Mouse (Mus musculus) MEL-GATA-1-ER (cell line): ENCODE measurements at regions not wholly inside any gene's neighbourhood (a gene's known extent, or its start where the extent isn't known, plus 50 kb on each side); places are given as distances from the start of the nearest gene placed in this dataset.
"Not testable (repeated sequence)": the region's sequence is repeated elsewhere in the genome, so short reads cannot be mapped to it uniquely, and the experiment has no call there.

Source experiments
- DNase-seq: peaks from one replicate; pipeline ENCODE4 v3.0.0-alpha.2; 2012; ENCODE audit warnings: low read depth; ENCODE audit errors: extremely low read depth

- no peak for DNase-seq
Measured at GRCm38 (mm10) chr1:140693482-140693881, 447.5 kb downstream of the Kcnt2 start.

- DNase-seq, result no peak
Measured at GRCm38 (mm10) chr1:140730189-140730588, 484.2 kb downstream of the Kcnt2 start.

- peak; percentile 46 for DNase-seq
Measured at GRCm38 (mm10) chr1:140739001-140739728, 493.2 kb downstream of the Kcnt2 start.

DNA sequence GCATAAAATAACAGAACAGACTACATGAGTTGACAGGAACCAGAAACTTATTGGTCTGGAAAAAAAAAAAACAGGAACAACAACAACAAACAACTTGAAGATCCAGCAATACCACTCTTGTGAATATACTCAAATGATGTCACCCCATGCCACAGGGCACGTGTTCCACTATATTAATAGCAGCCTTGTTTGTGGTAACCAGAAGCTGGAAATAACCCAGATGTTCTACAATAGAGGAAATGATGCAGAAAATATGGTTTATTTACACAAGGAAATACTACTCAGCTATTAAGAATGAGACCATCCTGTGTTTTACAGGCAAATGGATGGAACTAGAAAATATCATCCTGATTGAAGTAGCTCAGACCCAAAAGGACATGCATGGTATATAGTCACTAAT, 494.1 kb downstream of the Kcnt2 start:
- no peak for DNase-seq

DNA sequence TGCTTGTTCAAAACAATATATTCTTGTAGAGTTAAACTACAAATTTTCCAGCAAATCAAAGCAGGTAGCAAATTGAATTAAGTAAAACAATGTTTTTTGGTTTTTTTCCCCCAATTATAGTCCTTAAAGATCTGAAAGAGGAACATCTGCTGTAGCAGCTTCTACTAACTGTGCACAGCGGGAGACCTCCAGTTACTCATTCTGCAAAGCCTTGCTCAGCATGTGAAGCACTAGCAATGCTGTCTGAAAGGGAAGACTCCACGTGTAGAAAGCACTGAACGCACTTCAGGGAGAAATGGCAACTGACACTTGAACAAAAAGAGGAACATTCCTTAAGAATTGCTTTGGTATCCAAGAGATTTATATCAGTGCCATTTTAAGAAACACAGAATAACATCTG, 502.1 kb downstream of the Kcnt2 start:
- no peak for DNase-seq

DNA sequence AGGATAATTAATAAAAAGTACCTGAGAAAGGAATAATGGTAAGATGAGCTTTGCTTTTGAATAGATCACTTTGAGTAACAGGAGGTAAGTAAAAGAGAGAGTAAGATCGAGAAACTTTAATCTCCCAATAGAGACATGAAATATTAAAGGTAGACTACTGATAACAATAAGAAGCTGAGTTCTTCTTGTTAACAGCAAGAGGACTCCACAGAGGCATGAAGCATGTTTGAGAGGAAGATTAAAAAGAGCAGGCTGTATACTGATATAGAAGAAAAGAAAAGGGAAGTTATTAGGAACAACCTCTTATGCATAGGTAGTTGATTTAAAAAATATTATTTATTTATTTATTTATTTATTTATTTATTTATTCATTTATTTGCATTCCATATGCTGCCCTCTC, 519.9 kb downstream of the Kcnt2 start:
- peak; percentile 24 for DNase-seq

DNA sequence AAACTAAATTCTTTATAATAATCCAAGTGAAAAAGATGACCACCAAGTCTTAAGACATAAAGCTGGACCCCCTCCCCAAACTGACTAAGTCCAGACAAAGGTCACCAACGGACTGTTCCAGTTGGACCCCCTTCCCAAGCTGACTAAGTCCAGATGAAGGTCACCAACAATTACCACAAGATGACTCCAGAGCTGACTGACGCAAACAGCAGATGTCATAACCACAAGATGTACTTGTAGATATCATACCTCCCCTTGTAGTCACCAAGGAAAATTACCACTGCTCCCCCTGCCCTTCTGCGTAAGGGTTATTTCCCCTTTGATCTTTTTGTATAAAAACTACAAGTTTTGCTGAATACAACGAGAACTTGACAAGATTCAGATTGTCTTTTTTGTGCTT, 527.8 kb downstream of the Kcnt2 start:
- not testable (repeated sequence) for DNase-seq

- DNase-seq, result no peak
Measured at GRCm38 (mm10) chr1:140810170-140810569, 564.2 kb downstream of the Kcnt2 start.

GRCm38 (mm10) chr1:140838766-140839165, 592.8 kb downstream of the Kcnt2 start:
- no peak for DNase-seq

DNA sequence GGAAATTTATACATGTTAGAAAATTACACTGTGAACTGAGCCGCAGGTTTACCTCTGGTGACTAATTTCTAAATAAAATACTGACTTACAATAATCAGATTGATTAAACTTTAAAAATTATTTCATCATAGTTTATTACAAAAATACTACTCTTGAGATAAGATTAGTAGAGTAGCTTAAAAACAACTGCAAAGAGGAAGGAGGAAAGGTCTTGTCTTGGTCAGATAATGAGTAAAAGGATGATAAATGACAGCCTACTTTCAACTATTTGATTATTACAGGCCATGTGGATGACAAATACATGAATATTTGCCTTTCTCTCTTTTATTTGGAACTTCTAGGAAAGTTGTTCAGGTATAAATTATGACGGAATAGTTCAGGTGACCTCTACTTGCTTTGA, 594.6 kb downstream of the Kcnt2 start:
- DNase-seq, result no peak

DNA sequence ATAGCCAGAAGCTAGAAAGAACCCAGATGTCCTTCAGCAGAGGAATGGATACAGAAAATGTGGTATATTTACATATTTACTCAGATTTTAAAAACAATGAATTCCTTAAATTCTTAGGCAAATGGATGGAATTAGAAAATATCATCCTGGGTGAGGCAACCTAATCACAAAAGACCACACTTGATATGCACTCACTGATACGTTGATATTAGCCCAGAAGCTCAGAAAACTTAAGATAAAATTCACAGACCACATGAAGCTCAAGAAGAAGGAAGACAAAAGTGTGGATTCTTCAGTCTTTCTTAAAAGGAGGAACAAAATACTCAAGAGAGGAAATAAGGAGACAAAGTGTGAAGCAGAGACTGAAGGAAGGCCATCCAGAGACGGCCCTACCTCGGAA, 602.1 kb downstream of the Kcnt2 start:
- not testable (repeated sequence) for DNase-seq

DNA sequence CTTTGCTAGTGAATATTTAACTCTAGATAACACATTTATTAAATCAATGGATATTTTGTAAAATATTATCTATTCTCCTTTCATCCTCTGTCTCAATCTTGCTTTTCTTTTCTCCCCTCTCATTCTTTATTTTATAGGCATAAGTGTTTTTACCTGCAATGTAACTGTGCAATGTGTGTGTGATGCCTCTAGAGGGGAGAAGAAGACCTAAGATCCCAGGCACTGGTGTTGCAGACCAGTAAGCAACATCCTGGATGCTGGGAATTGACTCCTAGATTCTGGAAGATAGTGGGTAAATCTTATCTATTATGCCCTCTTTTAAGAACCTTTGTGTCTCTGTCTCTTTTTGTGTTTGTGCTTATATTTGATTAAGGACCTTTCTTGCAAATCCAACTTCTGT, 605.6 kb downstream of the Kcnt2 start:
- no peak for DNase-seq
